Mouse (Mus musculus) neural tube, embryonic 11.5 days (tissue): ENCODE measurements at regions not wholly inside any gene's neighbourhood (a gene's known extent, or its start where the extent isn't known, plus 50 kb on each side); places are given as distances from the start of the nearest gene placed in this dataset.

ENCODE experiments used
- ATAC-seq: fragments of 200-750 bp; cut with Nextera tagmentation; 2 replicates; pipeline ENCODE4 v1.8.0; 2017; ENCODE audit warnings: moderate number of reproducible peaks, mild to moderate bottlenecking, moderate TSS enrichment, moderate library complexity; ENCODE audit not compliant: insufficient read depth, low FRiP score, low TSS enrichment
- DNase-seq: peaks from one replicate; pipeline ENCODE4 v3.0.0-alpha.2; 2015; ENCODE audit warnings: low spot score
- H3K27ac ChIP-seq: fragments of 300-500 bp; sonication (generic); 2 replicates; pipeline ENCODE4 v1.5.1; 2014; ENCODE audit warnings: low read depth, mild to moderate bottlenecking, low read length
- H3K27me3 ChIP-seq: fragments of 300-500 bp; sonication (generic); 2 replicates; pipeline ENCODE4 v1.6.1; 2014; ENCODE audit warnings: mild to moderate bottlenecking, low read length, mixed read lengths; ENCODE audit not compliant: control insufficient read depth, insufficient read depth
- H3K36me3 ChIP-seq: fragments of 300-500 bp; sonication (generic); 2 replicates; pipeline ENCODE4 v1.6.1; 2014; ENCODE audit warnings: mild to moderate bottlenecking, low read length, moderate library complexity, mixed read lengths; ENCODE audit not compliant: control insufficient read depth, insufficient read depth
- H3K4me1 ChIP-seq: fragments of 300-500 bp; sonication (generic); 2 replicates; pipeline ENCODE4 v1.6.1; 2014; ENCODE audit warnings: low read length, mixed read lengths; ENCODE audit not compliant: control insufficient read depth, insufficient read depth
- H3K4me2 ChIP-seq: fragments of 300-500 bp; sonication (generic); 2 replicates; pipeline ENCODE4 v1.6.1; 2014; ENCODE audit warnings: low read depth, mild to moderate bottlenecking, moderate library complexity
- H3K4me3 ChIP-seq: fragments of 300-500 bp; sonication (generic); 2 replicates; pipeline ENCODE4 v1.5.1; 2014; ENCODE audit warnings: low read depth, low read length
- H3K9ac ChIP-seq: fragments of 300-500 bp; sonication (generic); 2 replicates; pipeline ENCODE4 v1.6.1; 2014; ENCODE audit warnings: mild to moderate bottlenecking, low read length
- H3K9me3 ChIP-seq: fragments of 300-500 bp; sonication (generic); 2 replicates; pipeline ENCODE4 v1.6.1; 2016; ENCODE audit warnings: low read length; ENCODE audit not compliant: control insufficient read depth
- WGBS: fragments of 180-500 bp; shearing (Covaris S2); extraction: QIAGEN DNeasy Blood & Tissue Kit; methylation state at CpG from one replicate; pipeline ENCODE4 v1.1.7; 2014; 5-methylcytosine and 5-hydroxymethylcytosine counted together

- Histone ChIP-seq H3K4me1 (no peaks in the 10 kb centered on the region), H3K9ac (no peak overlapping the region), H3K9me3 (no peaks in the 10 kb centered on the region), H3K27me3 (no peaks in the 10 kb centered on the region), H3K36me3 (no peaks in the 10 kb centered on the region), H3K4me3 (no peak overlapping the region), H3K27ac (no peak overlapping the region), H3K4me2 (no peak overlapping the region)
- DNase-seq (no peak), ATAC-seq (no peak)
- 79% methylated on average over 3 of the region's 3 CpGs for WGBS
These were observed 226.3 kb downstream of the Pih1d3 start for GRCm38 (mm10) chr1:31448913-31449312.

GRCm38 (mm10) chr1:31453737-31454465 is 231.3 kb downstream of the Pih1d3 start:
- H3K27ac ChIP-seq = no peak overlapping the region
- no peak overlapping the region for H3K4me3 ChIP-seq
- H3K9ac ChIP-seq = no peak overlapping the region
- WGBS = 91% methylated on average over 3 of the region's 3 CpGs
- DNase-seq (no peak), ATAC-seq (peak; percentile 20; the same call in 1 of the 2 replicates)
- no peaks in the 10 kb centered on the region for H3K4me1 ChIP-seq
- H3K9me3 ChIP-seq = no peaks in the 10 kb centered on the region
- no peak overlapping the region for H3K4me2 ChIP-seq
- no peaks in the 10 kb centered on the region for H3K36me3 ChIP-seq
- no peaks in the 10 kb centered on the region for H3K27me3 ChIP-seq

GRCm38 (mm10) chr1:31462340-31462739 is 239.7 kb downstream of the Pih1d3 start:
- Histone ChIP-seq H3K9ac (no peak overlapping the region), H3K4me1 (no peaks in the 10 kb centered on the region), H3K9me3 (no peaks in the 10 kb centered on the region), H3K27me3 (no peaks in the 10 kb centered on the region), H3K36me3 (no peaks in the 10 kb centered on the region), H3K4me2 (no peak overlapping the region), H3K4me3 (no peak overlapping the region), H3K27ac (no peak overlapping the region)
- DNase-seq (no peak), ATAC-seq (no peak)
- 75% methylated on average over 3 of the region's 3 CpGs for WGBS
